Mouse (Mus musculus): Measurements from ENCODE around the gene 4930432K21Rik.
A peak's percentile ranks its signal among the peaks of the same experiment; 100 is the strongest.

4930432K21Rik gene

DNA sequence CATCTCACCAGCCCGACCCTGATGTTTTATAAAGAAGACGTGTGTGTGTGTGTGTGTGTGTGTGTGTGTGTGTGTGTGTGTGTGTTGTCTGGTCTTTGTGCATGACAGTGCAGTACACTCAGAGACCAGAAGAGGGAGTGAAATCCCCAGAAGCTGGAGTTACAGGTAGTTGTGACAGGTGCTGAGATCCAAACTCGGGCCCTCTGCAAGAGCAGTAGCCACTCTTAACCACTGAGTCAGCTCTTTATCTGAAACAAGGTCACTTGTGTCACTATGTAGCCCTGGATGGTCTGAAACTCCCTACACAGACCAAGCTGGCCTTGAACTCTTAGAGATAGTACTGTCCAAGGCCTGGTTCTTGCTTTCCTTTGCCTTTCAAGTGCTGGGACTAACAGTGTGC is 58.8 kb downstream of the 4930432K21Rik start:
- DNase-seq (ENCODE audit: low spot score in 2 of 2): no peak

GRCm38 (mm10) chr8:84207811-84208210 is 60.0 kb downstream of the 4930432K21Rik start:
- no peak for DNase-seq (ENCODE audit: low spot score in 2 of 2)

- DNase-seq (ENCODE audit: low spot score in 2 of 2): no peak
Observed at GRCm38 (mm10) chr8:84208381-84209380, 60.9 kb downstream of the 4930432K21Rik start.

- peak; percentile 78 to 84 for DNase-seq (ENCODE audit: low spot score in 2 of 2)
Observed at GRCm38 (mm10) chr8:84210167-84210791, 62.5 kb downstream of the 4930432K21Rik start.

DNA sequence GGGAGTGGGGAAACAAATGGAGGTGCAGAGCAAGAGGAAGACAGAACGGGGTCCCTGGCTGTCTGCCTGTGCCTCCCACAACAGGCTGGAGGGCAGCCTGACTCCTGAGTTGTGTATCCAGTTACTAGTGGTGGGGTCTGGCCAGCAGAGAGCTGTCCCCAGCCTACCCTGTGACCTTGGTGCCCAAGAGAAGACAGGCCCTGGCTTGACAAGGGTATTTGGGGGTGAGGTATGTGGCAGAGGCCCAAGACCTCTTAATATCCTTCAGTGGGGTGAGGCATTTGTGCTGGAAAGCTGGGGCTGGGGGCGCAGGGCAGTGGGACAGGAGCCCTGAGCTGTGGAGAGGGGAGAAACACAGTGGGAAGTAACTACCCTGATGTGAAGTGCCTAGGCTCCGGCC is 63.4 kb downstream of the 4930432K21Rik start:
- no peak for DNase-seq (ENCODE audit: low spot score in 2 of 2)

DNA sequence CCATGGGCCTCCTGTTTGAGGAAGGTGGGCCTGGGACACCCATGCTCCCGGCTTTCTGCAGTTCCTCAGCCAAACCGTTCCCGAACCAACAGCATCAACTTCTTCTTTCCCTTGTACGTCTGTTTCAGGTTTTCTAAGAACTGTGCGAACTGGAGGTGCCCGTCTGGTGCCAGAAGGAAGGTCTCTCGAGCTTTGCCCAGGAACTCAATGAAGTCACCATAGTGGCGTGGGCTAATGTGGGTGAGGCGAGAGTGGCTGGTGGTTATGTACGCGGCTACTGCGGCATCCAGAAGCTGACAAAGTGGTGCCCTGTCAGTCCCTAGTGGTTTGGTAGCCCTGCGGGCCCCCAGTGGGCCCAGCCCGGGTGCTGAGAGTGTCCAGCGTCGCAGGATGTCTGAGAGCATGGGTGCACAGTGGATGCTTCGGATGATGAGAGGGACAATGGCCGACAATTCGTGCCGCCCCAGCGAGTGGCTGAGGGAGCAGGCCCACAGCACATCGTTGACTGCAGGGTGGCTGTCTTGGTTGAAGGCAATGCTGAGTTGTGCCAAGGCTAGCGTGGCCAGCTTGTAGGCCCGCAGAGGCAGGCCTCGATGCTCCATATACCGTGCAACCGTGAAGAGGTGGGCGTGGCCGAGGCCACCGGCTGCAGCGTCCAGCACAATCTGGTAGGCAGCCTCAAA is 64.2 kb downstream of the 4930432K21Rik start:
- no peak for DNase-seq (ENCODE audit: low spot score in 2 of 2)

DNA sequence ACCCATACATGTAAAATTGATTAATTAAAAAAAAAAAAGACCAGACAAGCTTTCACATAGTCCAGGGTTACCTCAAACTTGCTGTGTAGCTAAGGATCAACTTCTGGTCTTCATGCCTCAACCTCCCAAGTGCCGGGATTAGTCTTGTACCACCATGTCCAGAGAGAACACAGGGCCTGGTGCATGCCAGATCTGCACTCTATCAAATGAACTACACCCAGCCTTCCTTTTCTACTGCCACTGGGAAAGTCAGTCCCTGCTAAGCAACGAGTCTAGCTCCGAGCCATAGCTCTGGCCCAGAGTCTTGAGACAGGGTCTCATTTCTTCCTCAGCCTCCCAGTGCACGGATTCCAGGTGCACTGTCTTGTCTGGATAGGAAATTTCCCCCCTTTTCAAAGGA is 65.5 kb downstream of the 4930432K21Rik start:
- no peak for DNase-seq (ENCODE audit: low spot score in 2 of 2)

GRCm38 (mm10) chr8:84217206-84217605 is 69.4 kb downstream of the 4930432K21Rik start:
- DNase-seq (ENCODE audit: low spot score in 2 of 2): no peak

- no peak for DNase-seq (ENCODE audit: low spot score in 2 of 2)
Observed at GRCm38 (mm10) chr8:84218143-84218542, 70.3 kb downstream of the 4930432K21Rik start.

DNA sequence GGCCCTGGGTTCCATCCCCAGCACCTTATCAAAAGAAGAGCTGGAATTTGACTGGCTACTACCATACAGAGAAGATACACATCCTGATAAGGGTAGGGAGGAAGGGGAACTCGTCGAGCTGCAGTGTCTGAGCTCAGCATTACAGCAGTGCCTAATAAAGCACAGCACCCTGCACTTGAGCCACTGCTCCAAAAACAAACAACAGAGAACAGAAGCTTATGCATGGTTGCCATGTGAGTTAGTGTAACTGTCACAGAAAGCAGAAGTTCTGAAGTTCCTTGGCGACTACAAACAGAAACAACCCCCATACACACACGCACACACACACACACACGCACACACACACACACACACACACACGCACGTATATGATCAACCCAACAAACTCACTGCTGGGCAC is 72.3 kb downstream of the 4930432K21Rik start:
- no peak for DNase-seq (ENCODE audit: low spot score in 2 of 2)
